Mouse (Mus musculus) hematopoietic stem cell, adult 5-6 weeks (primary cell): ENCODE data around the gene Cdk14. TPM values are rescaled to one million over a fixed set of nuclear protein-coding genes. Genes with fewer than 3 reads are reported as not detected.

ENCODE experiments used
- ATAC-seq, 2 experiments: fragments of 125-278 bp in 1 of 2; replicated peaks in 1 of 2; 2 replicates each; pipeline ENCODE4 v1.8.0; 2016 to 2017; ENCODE audit warnings: inconsistent platforms in 2 of 2, mild to moderate bottlenecking in 2 of 2, moderate number of reproducible peaks in 2 of 2, low read depth in 1 of 2, moderate TSS enrichment in 1 of 2; ENCODE audit not compliant: low FRiP score in 2 of 2, poor library complexity in 2 of 2, severe bottlenecking in 2 of 2, insufficient read depth in 1 of 2, low TSS enrichment in 1 of 2
- total RNA-seq: library from RNA; stranded (forward); fragments of 172-1452, 232-1000 nt; gene quantifications from 2 replicates; pipeline ENCODE4 v1.2.3, GENCODE M21; 2017

The Cdk14 gene
- total RNA-seq, 1 experiment from 2014 or later = 14.8 TPM

DNA sequence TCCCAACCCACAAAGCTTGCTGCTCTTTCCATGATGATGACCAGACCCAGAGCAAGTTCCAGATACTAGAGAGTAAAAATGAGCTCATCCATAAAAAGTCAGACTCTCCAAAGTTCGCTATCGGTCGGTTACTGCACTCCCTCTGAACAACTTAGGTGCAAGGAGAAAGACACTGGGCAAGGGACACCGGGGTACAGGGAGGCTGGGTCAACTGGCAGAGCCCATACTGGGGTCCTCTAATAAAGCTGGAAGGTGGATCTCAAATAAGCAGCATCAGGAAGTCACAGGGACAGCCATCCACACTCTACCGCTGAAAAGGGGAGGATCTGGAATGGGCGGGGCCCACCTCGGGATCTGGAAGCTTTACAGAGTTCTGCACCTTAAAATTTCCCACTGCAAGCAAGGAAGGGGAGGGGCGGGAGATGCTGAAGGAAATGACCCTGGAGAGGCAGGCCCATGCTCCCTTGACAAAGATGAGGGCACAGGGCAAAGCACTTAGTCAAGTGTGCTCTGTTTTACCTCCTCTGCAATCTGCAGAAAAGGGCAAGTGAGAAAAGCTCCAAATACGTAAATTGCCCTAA lies 665.3 kb downstream of the Cdk14 start:
- no peak for ATAC-seq

Other genes with a start within 250 kb of the Cdk14 start
- not detected in 2 replicates for gene 1700015F17Rik, start 58.8 kb upstream of the Cdk14 start, total RNA-seq
- gene Cldn12, start 94.6 kb upstream of the Cdk14 start, total RNA-seq = 12.8 and 12.9 TPM in 2 replicates
- gene Gtpbp10, start 139.2 kb upstream of the Cdk14 start, total RNA-seq = 31.6 and 38.6 TPM in 2 replicates
- gene Gm8773, start 153.5 kb upstream of the Cdk14 start, total RNA-seq = not detected in 2 replicates
- 0.63 TPM in 1 of 2 replicates, not detected in the other for gene Cfap69, start 243.9 kb upstream of the Cdk14 start, total RNA-seq